Mouse (Mus musculus): Measurements from ENCODE around the gene Elovl5. TPM values are rescaled to one million over a fixed set of nuclear protein-coding genes. Genes with fewer than 3 reads are reported as not detected.
"Not testable (repeated sequence)": the region's sequence is repeated elsewhere in the genome, so short reads cannot be mapped to it uniquely, and the experiment has no call there.

The Elovl5 gene
- polyA plus RNA-seq, 1 experiment from 2014 or later, result 91.2 TPM

DNA sequence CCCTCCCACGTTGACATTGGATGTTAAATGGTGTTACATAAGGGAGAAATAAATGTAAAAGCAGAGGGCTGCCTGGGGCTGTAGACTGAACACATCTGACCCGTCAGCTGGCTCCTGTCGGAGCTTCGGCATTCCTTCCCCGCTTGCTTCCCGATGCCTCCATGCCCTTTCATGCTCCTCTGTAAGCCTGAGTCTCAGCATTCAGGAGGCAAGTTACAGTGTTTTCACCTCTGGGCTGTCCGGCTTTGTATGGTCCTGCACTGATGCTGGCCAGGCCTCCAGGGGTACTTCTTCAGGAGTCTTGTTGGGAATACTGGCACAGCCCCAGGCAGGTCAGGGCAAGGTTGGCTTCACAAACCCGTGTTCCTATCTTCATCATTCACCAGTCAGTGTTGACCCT is 72.5 kb downstream of the Elovl5 start:
- 39% methylated on average over 8 of the region's 8 CpGs for WGBS (ENCODE audit: insufficient replicate concordance)
- no peak overlapping the region for H3K4me3 ChIP-seq (ENCODE audit: low read depth, low read length)
- H3K36me3 ChIP-seq (ENCODE audit: control insufficient read depth, insufficient read depth, low read length), result no peaks in the 10 kb centered on the region
- no peak overlapping the region for H3K9ac ChIP-seq (ENCODE audit: low read depth, low read length)
- H3K27ac ChIP-seq (ENCODE audit: low read depth, low read length), result no peak overlapping the region
- no peaks in the 10 kb centered on the region for H3K9me3 ChIP-seq (replicated peaks; ENCODE audit: control insufficient read depth, low read length)
- no peak for ATAC-seq (replicated peaks; ENCODE audit: insufficient number of reproducible peaks, low FRiP score, low TSS enrichment)
- H3K27me3 ChIP-seq (ENCODE audit: control insufficient read depth, insufficient read depth, low read length), result no peaks in the 10 kb centered on the region
- no peak overlapping the region for H3K4me2 ChIP-seq
- H3K4me1 ChIP-seq (ENCODE audit: control insufficient read depth, insufficient read depth, low read length), result peaks cover 13% of the 10 kb centered on the region

DNA sequence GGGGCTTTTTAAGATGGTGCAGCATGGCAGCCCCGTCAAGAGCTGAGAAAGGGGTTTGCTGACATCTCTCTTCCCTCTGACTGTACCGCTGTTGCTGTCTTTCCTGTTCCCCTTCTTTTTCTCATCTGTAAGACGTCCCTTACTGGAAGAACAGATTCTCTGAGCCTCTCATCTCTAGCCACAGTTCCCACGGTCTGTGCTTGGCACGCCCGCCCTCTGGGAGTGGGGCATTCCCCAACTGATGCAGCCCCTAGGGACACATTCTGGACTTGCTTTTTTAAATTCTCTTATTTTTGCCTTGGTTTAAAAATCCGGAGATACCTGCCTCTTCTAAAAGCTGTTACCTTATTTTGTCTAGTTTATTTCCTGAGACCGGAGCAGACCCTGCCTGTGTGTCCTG is 73.1 kb downstream of the Elovl5 start:
- Histone ChIP-seq H3K27ac (ENCODE audit: low read depth, low read length) (no peak overlapping the region), H3K4me1 (ENCODE audit: control insufficient read depth, insufficient read depth, low read length) (peaks cover 11% of the 10 kb centered on the region), H3K4me3 (ENCODE audit: low read depth, low read length) (no peak overlapping the region), H3K27me3 (ENCODE audit: control insufficient read depth, insufficient read depth, low read length) (no peaks in the 10 kb centered on the region), H3K4me2 (no peak overlapping the region), H3K9ac (ENCODE audit: low read depth, low read length) (no peak overlapping the region), H3K9me3 (replicated peaks; ENCODE audit: control insufficient read depth, low read length) (no peaks in the 10 kb centered on the region), H3K36me3 (ENCODE audit: control insufficient read depth, insufficient read depth, low read length) (no peaks in the 10 kb centered on the region)
- WGBS (ENCODE audit: insufficient replicate concordance), result 68% methylated on average over 8 of the region's 8 CpGs
- ATAC-seq (replicated peaks; ENCODE audit: insufficient number of reproducible peaks, low FRiP score, low TSS enrichment), result no peak

DNA sequence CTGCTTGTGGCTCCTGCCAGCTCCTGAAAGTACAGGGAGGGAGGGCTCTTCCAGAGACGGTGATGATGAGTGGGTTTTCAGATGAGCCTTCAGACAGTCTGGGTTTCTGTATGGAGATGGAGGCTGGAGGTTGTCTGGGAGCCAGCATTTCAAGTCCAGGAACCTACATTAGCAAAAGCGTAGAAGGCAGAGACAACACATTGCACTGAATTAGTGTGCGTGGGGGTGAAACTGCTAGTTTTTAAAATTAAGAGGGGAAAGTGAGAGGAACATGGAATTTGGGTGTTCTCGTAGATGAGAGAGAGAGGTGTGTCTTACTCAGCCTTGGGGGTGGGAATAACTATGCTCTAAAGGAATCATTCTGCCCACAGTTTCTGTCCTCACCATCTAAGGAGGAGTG is 74.5 kb downstream of the Elovl5 start:
- 88% methylated on average over 4 of the region's 4 CpGs for WGBS (ENCODE audit: insufficient replicate concordance)
- Histone ChIP-seq H3K4me3 (ENCODE audit: low read depth, low read length) (no peak overlapping the region), H3K9ac (ENCODE audit: low read depth, low read length) (no peak overlapping the region), H3K27ac (ENCODE audit: low read depth, low read length) (no peak overlapping the region), H3K4me2 (no peak overlapping the region), H3K36me3 (ENCODE audit: control insufficient read depth, insufficient read depth, low read length) (no peaks in the 10 kb centered on the region), H3K27me3 (ENCODE audit: control insufficient read depth, insufficient read depth, low read length) (no peaks in the 10 kb centered on the region), H3K4me1 (ENCODE audit: control insufficient read depth, insufficient read depth, low read length) (peaks cover 7% of the 10 kb centered on the region), H3K9me3 (replicated peaks; ENCODE audit: control insufficient read depth, low read length) (no peaks in the 10 kb centered on the region)
- ATAC-seq (replicated peaks; ENCODE audit: insufficient number of reproducible peaks, low FRiP score, low TSS enrichment), result no peak

DNA sequence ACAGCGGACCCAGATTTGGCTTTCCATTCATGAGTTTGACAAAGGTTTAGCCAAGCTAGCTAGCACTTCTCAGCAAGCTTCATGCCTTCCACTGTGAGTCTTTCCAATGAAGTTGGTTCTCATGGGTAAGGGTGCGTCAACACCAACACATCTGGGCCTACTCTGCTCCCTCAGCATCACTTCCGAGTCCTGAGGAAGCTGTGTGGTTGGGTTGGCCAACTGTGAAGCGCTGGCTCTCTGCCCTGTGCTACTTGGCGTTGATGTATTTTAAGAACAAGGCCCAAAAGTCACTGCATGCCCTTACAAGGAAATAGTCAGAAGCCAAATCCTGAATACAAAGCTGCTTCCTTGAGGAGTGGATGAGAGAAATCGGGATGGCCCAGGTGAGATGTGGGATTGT is 75.1 kb downstream of the Elovl5 start:
- Histone ChIP-seq H3K27me3 (ENCODE audit: control insufficient read depth, insufficient read depth, low read length) (no peaks in the 10 kb centered on the region), H3K4me1 (ENCODE audit: control insufficient read depth, insufficient read depth, low read length) (peaks cover 7% of the 10 kb centered on the region), H3K9ac (ENCODE audit: low read depth, low read length) (no peak overlapping the region), H3K9me3 (replicated peaks; ENCODE audit: control insufficient read depth, low read length) (no peaks in the 10 kb centered on the region), H3K4me3 (ENCODE audit: low read depth, low read length) (no peak overlapping the region), H3K36me3 (ENCODE audit: control insufficient read depth, insufficient read depth, low read length) (no peaks in the 10 kb centered on the region), H3K27ac (ENCODE audit: low read depth, low read length) (no peak overlapping the region), H3K4me2 (no peak overlapping the region)
- no peak for ATAC-seq (replicated peaks; ENCODE audit: insufficient number of reproducible peaks, low FRiP score, low TSS enrichment)
- WGBS (ENCODE audit: insufficient replicate concordance), result 85% methylated on average over 6 of the region's 6 CpGs

DNA sequence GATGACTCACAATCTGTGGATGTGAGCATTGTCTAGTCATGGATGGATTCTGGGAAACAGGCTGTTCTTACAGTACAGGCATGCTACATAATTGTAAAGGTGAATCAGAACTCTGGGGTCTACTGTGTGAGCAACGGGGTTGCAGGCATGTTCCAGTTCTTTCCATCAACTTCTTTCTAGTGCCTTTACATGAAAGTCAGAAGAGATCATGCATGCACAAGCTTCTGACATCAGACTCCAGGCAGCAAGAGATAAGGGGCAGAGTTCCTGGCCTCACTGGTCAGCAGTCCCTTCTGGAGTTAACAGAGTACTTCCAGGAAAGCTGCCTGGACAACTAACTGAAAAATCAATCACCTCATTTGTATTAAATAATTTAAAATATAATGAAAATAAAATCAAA is 75.9 kb downstream of the Elovl5 start:
- no peaks in the 10 kb centered on the region for H3K36me3 ChIP-seq (ENCODE audit: control insufficient read depth, insufficient read depth, low read length)
- H3K27ac ChIP-seq (ENCODE audit: low read depth, low read length), result no peak overlapping the region
- no peaks in the 10 kb centered on the region for H3K27me3 ChIP-seq (ENCODE audit: control insufficient read depth, insufficient read depth, low read length)
- WGBS (ENCODE audit: insufficient replicate concordance), result 50% methylated on average over 1 of the region's 1 CpGs
- H3K4me1 ChIP-seq (ENCODE audit: control insufficient read depth, insufficient read depth, low read length), result peaks cover 7% of the 10 kb centered on the region
- no peak overlapping the region for H3K4me3 ChIP-seq (ENCODE audit: low read depth, low read length)
- no peak for ATAC-seq (replicated peaks; ENCODE audit: insufficient number of reproducible peaks, low FRiP score, low TSS enrichment)
- no peak overlapping the region for H3K4me2 ChIP-seq
- no peak overlapping the region for H3K9ac ChIP-seq (ENCODE audit: low read depth, low read length)
- no peaks in the 10 kb centered on the region for H3K9me3 ChIP-seq (replicated peaks; ENCODE audit: control insufficient read depth, low read length)

DNA sequence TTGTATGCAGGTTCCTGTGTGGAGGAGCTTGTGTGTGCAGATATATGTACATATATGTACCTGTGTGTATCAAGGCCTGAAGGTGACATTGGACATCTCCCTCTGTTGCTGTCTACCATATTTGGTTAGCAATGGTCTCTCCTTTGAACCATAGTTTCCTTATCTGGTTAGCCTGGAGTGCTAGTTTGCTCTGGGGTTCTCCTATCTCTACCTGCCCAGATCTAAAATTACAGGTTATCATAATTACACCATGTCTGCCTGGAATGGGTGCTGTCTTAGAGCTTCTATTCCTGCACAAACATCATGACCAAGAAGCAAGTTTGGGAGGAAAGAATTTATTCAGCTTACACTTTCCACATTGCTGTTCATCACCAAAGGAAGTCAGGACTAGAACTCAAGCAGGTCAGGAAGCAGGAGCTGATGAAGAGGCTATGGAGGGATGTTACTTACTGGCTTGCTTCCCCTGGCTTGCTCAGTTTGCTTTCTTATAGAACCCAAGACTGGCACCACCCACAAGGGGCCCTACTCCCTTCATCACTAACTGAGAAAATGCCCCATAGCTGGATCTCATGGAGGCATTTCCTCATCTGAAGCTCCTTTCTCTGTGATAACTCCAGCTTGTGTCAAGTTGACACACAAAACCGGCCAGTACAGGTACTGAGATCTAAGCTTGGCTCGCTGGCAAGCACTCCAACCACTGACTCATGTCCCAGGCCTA is 76.5 kb downstream of the Elovl5 start:
- H3K4me1 ChIP-seq (ENCODE audit: control insufficient read depth, insufficient read depth, low read length); H3K27me3 ChIP-seq (ENCODE audit: control insufficient read depth, insufficient read depth, low read length); H3K4me3 ChIP-seq (ENCODE audit: low read depth, low read length); H3K36me3 ChIP-seq (ENCODE audit: control insufficient read depth, insufficient read depth, low read length); H3K9ac ChIP-seq (ENCODE audit: low read depth, low read length); H3K9me3 ChIP-seq (replicated peaks; ENCODE audit: control insufficient read depth, low read length); ATAC-seq (replicated peaks; ENCODE audit: insufficient number of reproducible peaks, low FRiP score, low TSS enrichment); H3K27ac ChIP-seq (ENCODE audit: low read depth, low read length); H3K4me2 ChIP-seq: not testable (repeated sequence)
- WGBS (ENCODE audit: insufficient replicate concordance), result 75% methylated on average over 2 of the region's 2 CpGs

DNA sequence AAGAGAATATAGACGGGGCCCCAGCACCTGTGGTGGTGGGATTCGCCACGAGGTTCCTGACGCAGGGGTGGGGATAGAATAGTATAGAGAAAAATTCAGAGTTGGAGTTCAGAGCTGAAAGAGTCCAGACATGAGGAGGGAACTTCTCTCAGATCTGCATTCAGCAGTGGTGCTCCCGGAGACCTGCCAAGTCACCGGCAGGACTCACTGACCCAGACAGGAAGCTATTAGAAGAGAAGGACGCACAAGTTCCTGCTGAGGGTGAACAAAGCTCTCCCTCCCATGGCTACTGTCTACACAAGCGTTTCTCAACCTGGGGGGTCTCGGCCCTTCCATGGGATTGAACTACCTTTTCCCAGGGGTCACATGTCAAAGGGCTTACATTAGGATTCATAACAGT is 78.1 kb downstream of the Elovl5 start:
- Histone ChIP-seq H3K27ac (ENCODE audit: low read depth, low read length) (no peak overlapping the region), H3K9me3 (replicated peaks; ENCODE audit: control insufficient read depth, low read length) (no peaks in the 10 kb centered on the region), H3K36me3 (ENCODE audit: control insufficient read depth, insufficient read depth, low read length) (no peaks in the 10 kb centered on the region), H3K27me3 (ENCODE audit: control insufficient read depth, insufficient read depth, low read length) (no peaks in the 10 kb centered on the region), H3K4me2 (no peak overlapping the region), H3K9ac (ENCODE audit: low read depth, low read length) (no peak overlapping the region), H3K4me1 (ENCODE audit: control insufficient read depth, insufficient read depth, low read length) (peaks cover 4% of the 10 kb centered on the region; the same call in 1 of the 2 replicates), H3K4me3 (ENCODE audit: low read depth, low read length) (no peak overlapping the region)
- no peak for ATAC-seq (replicated peaks; ENCODE audit: insufficient number of reproducible peaks, low FRiP score, low TSS enrichment)
- WGBS (ENCODE audit: insufficient replicate concordance), result 79% methylated on average over 9 of the region's 9 CpGs

DNA sequence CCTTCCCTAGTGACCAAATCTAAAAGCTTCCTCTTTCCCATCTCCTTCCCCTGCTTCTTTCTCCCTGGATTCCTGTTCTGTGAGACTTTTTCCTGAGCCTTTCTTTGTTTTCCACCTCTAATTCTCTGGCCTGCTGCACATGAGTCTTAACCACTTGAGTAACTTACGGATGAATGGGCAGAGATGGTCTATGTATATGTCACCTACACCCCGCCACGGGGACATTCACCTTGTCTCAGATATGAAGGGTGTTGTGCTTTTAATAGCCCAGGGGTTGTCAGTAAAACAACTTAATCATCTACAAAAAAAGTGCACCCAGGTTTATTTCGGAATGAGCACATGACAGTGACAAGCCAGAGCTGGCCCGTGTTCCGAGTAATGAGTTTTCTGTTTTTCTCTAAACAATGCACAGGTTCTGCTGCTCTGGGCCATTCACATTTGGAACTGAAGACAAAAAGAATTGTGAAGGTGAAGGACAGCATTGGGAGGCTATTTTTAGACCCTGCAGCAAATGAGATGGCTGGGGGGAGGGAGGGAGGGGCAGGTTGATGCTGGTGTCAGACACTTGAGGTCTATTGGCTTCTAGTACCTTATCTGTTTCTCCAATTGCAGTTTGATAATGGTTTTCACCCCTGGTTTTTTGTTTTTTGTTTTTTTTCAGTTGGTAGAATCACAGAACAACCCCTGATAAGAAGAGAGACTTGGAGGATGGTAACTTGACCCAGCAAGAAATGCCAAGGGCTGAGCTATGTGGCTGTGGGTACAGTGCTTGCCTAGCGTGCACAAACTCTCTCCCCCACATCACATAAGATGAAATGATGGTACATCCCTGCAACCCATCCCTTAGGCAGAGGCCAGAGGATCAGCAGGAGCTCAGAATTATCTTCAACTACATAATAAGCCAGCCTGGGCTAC is 83.7 kb downstream of the Elovl5 start:
- Histone ChIP-seq H3K4me3 (ENCODE audit: low read depth, low read length) (no peak overlapping the region), H3K4me2 (peak overlapping the region; percentile 31), H3K9ac (ENCODE audit: low read depth, low read length) (no peak overlapping the region), H3K27ac (ENCODE audit: low read depth, low read length) (peak overlapping the region; percentile 84), H3K36me3 (ENCODE audit: control insufficient read depth, insufficient read depth, low read length) (no peaks in the 10 kb centered on the region), H3K9me3 (replicated peaks; ENCODE audit: control insufficient read depth, low read length) (no peaks in the 10 kb centered on the region), H3K4me1 (ENCODE audit: control insufficient read depth, insufficient read depth, low read length) (peaks cover 4% of the 10 kb centered on the region; the same call in 1 of the 2 replicates), H3K27me3 (ENCODE audit: control insufficient read depth, insufficient read depth, low read length) (no peaks in the 10 kb centered on the region)
- 46% methylated on average over 7 of the region's 7 CpGs for WGBS (ENCODE audit: insufficient replicate concordance)
- ATAC-seq (replicated peaks; ENCODE audit: insufficient number of reproducible peaks, low FRiP score, low TSS enrichment), result peak; percentile 57; the same call in 1 of the 2 replicates
